Mouse (Mus musculus): ENCODE results near the gene Lpp. TPM values are rescaled to one million over a fixed set of nuclear protein-coding genes. Genes with fewer than 3 reads are reported as not detected.

Lpp gene
- total and polyA plus RNA-seq, 3 experiments, result 0.16 TPM; not detected in 2

DNA sequence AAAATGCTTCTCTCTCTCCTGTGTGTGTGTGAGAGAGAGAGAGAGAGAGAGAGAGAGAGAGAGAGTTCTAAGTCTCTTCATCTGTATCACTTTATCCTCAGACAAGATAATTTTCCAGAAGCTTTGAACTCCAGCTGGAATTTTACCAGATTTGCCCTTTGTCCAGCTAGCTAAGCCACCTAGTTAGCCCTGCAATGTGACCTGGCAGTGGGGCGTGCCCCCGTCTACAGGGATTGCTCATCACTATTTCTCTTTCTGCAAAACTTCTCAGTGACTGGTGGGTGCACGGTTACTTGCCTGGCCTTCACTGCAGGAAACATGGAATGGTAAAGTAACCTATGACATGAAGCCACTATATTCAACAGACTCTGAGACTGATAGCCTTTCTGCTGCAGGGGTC lies 174.8 kb downstream of the Lpp start:
- ATAC-seq (ENCODE audit: extremely low read depth, insufficient number of reproducible peaks, low FRiP score, poor library complexity, severe bottlenecking) (no peak), DNase-seq (ENCODE audit: low spot score) (no peak)
- no peaks in the 10 kb centered on the region for H3K27me3 ChIP-seq (ENCODE audit: insufficient read depth, low read length)
- no peaks in the 10 kb centered on the region for H3K36me3 ChIP-seq (replicated peaks)
- TF ChIP-seq TAL1 (conservative IDR thresholded peaks at IDR 0.05; ENCODE audit: low read depth, low read length) (no peak), POLR2AphosphoS5 (IDR thresholded peaks at IDR 0.05; ENCODE audit: insufficient replicate concordance, low read depth, low read length) (no peak), GATA1 (IDR thresholded peaks at IDR 0.05; ENCODE audit: borderline replicate concordance, low read length) (no peak), GATA2 (IDR thresholded peaks at IDR 0.05; ENCODE audit: borderline replicate concordance, low read depth, low read length) (no peak), CTCF (IDR thresholded peaks at IDR 0.05; ENCODE audit: low read depth, low read length) (no peak)
- H3K4me1 ChIP-seq (ENCODE audit: insufficient read depth, low read depth, low read length), result no peaks in the 10 kb centered on the region
- H3K4me3 ChIP-seq (ENCODE audit: low read depth, low read length), result no peak overlapping the region
- peaks cover 23% of the 10 kb centered on the region for H3K9me3 ChIP-seq (replicated peaks)

DNA sequence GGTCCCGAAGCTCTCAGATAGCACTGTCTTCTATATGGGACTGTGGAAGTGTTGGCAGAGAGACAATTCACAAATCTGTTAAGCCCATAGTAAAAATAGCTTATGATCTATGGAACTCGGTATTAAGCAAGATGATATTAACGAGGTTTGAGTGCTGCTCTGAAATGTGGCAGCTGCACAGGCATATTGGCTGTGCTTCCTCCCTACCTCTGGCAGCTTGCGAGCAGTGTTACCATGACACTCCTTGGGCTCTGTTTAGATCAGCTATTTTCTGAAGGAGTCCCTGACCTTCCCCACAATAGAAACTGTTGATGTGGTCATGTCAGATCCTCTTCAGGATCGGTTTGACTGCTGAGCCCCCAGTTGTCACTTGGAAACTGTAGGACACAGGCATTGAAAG lies 176.4 kb downstream of the Lpp start:
- no peak for TF ChIP-seq TAL1 (conservative IDR thresholded peaks at IDR 0.05; ENCODE audit: low read depth, low read length)
- TF ChIP-seq CTCF (IDR thresholded peaks at IDR 0.05; ENCODE audit: low read depth, low read length), result no peak
- TF ChIP-seq GATA1 (IDR thresholded peaks at IDR 0.05; ENCODE audit: borderline replicate concordance, low read length), result no peak
- no peaks in the 10 kb centered on the region for H3K27me3 ChIP-seq (ENCODE audit: insufficient read depth, low read length)
- DNase-seq (ENCODE audit: low spot score), result no peak
- no peaks in the 10 kb centered on the region for H3K4me1 ChIP-seq (ENCODE audit: insufficient read depth, low read depth, low read length)
- peaks cover 18% of the 10 kb centered on the region for H3K9me3 ChIP-seq (replicated peaks)
- no peak for ATAC-seq (ENCODE audit: extremely low read depth, insufficient number of reproducible peaks, low FRiP score, poor library complexity, severe bottlenecking)
- H3K4me3 ChIP-seq (ENCODE audit: low read depth, low read length), result no peak overlapping the region
- H3K36me3 ChIP-seq (replicated peaks), result no peaks in the 10 kb centered on the region

DNA sequence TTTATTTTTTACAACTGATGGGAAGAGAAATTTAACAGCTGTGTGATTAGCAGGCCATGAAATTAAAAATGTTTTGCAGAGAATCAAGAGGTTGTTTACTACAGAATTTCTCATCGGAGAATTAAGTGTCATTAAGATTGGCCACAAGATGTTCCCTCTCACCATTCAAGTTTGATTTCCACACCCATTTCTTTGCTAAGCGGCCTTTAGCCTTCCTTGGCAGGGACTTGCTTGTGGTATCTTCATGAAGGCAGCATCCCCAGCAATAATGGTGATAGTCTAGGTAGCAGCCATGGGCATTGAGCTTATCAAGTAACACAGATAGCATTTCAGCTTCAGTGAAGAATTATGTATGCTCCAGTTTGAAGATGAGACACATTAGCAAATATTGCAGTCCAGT lies 183.7 kb downstream of the Lpp start:
- DNase-seq (ENCODE audit: low spot score) (no peak), ATAC-seq (ENCODE audit: extremely low read depth, insufficient number of reproducible peaks, low FRiP score, poor library complexity, severe bottlenecking) (no peak)
- Histone ChIP-seq H3K27me3 (ENCODE audit: insufficient read depth, low read length) (no peaks in the 10 kb centered on the region), H3K4me1 (ENCODE audit: insufficient read depth, low read depth, low read length) (no peaks in the 10 kb centered on the region), H3K36me3 (replicated peaks) (no peaks in the 10 kb centered on the region), H3K9me3 (replicated peaks) (0 out of 2 replicates have a peak, but pooled peaks cover 2% of the 10 kb centered on the region), H3K4me3 (ENCODE audit: low read depth, low read length) (no peak overlapping the region)
- TF ChIP-seq GATA1 (IDR thresholded peaks at IDR 0.05; ENCODE audit: borderline replicate concordance, low read length) (no peak), GATA2 (IDR thresholded peaks at IDR 0.05; ENCODE audit: borderline replicate concordance, low read depth, low read length) (no peak), CTCF (IDR thresholded peaks at IDR 0.05; ENCODE audit: low read depth, low read length) (no peak), TAL1 (conservative IDR thresholded peaks at IDR 0.05; ENCODE audit: low read depth, low read length) (no peak), POLR2AphosphoS5 (IDR thresholded peaks at IDR 0.05; ENCODE audit: insufficient replicate concordance, low read depth, low read length) (no peak)

DNA sequence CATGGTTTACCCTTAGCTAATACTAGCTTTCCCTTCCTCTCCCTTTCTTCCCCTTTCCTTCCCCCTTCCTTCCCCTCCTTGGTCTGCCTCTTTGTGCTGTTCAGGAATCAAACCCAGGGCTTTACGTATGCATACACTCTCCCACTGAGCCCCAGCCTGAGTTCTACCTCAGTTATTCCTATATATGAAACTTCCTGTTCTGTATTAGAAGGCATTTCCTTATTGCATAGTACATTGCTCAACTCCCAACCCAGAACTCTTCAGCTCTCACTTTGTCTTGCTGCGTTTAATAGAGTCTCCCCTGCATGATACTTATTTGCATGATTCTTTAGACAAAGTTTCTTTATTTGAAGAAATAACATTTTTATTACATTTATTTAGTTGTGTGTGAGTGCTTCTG lies 184.5 kb downstream of the Lpp start:
- no peaks in the 10 kb centered on the region for H3K4me1 ChIP-seq (ENCODE audit: insufficient read depth, low read depth, low read length)
- TF ChIP-seq TAL1 (conservative IDR thresholded peaks at IDR 0.05; ENCODE audit: low read depth, low read length) (no peak), GATA2 (IDR thresholded peaks at IDR 0.05; ENCODE audit: borderline replicate concordance, low read depth, low read length) (no peak), CTCF (IDR thresholded peaks at IDR 0.05; ENCODE audit: low read depth, low read length) (no peak), GATA1 (IDR thresholded peaks at IDR 0.05; ENCODE audit: borderline replicate concordance, low read length) (no peak), POLR2AphosphoS5 (IDR thresholded peaks at IDR 0.05; ENCODE audit: insufficient replicate concordance, low read depth, low read length) (no peak)
- H3K9me3 ChIP-seq (replicated peaks), result 0 out of 2 replicates have a peak, but pooled peaks cover 2% of the 10 kb centered on the region
- ATAC-seq (ENCODE audit: extremely low read depth, insufficient number of reproducible peaks, low FRiP score, poor library complexity, severe bottlenecking), result no peak
- H3K36me3 ChIP-seq (replicated peaks), result no peaks in the 10 kb centered on the region
- no peak for DNase-seq (ENCODE audit: low spot score)
- H3K27me3 ChIP-seq (ENCODE audit: insufficient read depth, low read length), result no peaks in the 10 kb centered on the region
- no peak overlapping the region for H3K4me3 ChIP-seq (ENCODE audit: low read depth, low read length)

DNA sequence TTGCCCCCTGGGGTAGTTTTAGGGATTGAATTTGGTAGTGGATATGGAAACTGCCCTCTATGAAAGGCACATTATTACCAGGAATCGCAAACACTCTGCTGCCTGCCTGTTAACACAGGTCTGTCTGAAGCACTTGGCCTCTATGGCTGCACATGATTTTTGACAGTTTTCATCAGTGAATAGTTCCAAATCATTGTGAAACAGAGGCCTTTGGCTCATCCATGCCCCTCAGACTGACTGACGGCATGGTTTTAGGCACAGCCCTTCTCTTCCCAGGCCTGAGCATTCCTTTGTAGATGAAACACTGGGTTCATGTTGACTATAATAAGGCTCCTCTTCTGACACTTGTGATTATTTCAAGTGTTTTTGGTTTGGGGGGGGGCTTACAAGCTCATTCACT lies 189.5 kb downstream of the Lpp start:
- DNase-seq (ENCODE audit: low spot score) (no peak), ATAC-seq (ENCODE audit: extremely low read depth, insufficient number of reproducible peaks, low FRiP score, poor library complexity, severe bottlenecking) (no peak)
- Histone ChIP-seq H3K4me3 (ENCODE audit: low read depth, low read length) (no peak overlapping the region), H3K9me3 (replicated peaks) (peaks cover 5% of the 10 kb centered on the region), H3K4me1 (ENCODE audit: insufficient read depth, low read depth, low read length) (no peaks in the 10 kb centered on the region), H3K36me3 (replicated peaks) (no peaks in the 10 kb centered on the region), H3K27me3 (ENCODE audit: insufficient read depth, low read length) (no peaks in the 10 kb centered on the region)
- TF ChIP-seq TAL1 (conservative IDR thresholded peaks at IDR 0.05; ENCODE audit: low read depth, low read length), result no peak
- TF ChIP-seq GATA1 (IDR thresholded peaks at IDR 0.05; ENCODE audit: borderline replicate concordance, low read length), result no peak
- TF ChIP-seq GATA2 (IDR thresholded peaks at IDR 0.05; ENCODE audit: borderline replicate concordance, low read depth, low read length), result no peak
- no peak for TF ChIP-seq CTCF (IDR thresholded peaks at IDR 0.05; ENCODE audit: low read depth, low read length)
- TF ChIP-seq POLR2AphosphoS5 (IDR thresholded peaks at IDR 0.05; ENCODE audit: insufficient replicate concordance, low read depth, low read length), result no peak

DNA sequence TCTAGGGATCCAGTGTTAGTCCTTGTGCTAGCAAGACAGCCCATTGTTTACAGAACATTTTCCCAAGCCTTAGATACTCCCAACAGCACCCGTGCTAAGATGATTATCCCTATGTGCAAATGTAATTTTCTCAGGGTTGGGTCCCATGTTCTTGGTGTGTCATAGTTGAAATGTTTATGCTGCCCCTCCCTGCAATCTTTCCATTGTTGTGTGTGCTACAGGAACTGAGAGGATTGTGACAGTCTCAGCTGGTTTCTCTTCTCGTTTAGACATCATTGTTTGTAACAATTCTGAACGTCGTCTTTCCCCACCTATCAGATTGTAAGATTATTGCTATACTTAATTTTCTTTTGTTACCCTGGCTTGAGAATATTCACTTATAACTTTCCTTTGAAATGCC lies 200.2 kb downstream of the Lpp start:
- H3K4me3 ChIP-seq (ENCODE audit: low read depth, low read length), result no peak overlapping the region
- TF ChIP-seq TAL1 (conservative IDR thresholded peaks at IDR 0.05; ENCODE audit: low read depth, low read length) (no peak), GATA2 (IDR thresholded peaks at IDR 0.05; ENCODE audit: borderline replicate concordance, low read depth, low read length) (no peak), GATA1 (IDR thresholded peaks at IDR 0.05; ENCODE audit: borderline replicate concordance, low read length) (no peak), CTCF (IDR thresholded peaks at IDR 0.05; ENCODE audit: low read depth, low read length) (no peak), POLR2AphosphoS5 (IDR thresholded peaks at IDR 0.05; ENCODE audit: insufficient replicate concordance, low read depth, low read length) (no peak)
- peaks cover 2% of the 10 kb centered on the region; the same call in 1 of the 2 replicates for H3K9me3 ChIP-seq (replicated peaks)
- no peaks in the 10 kb centered on the region for H3K36me3 ChIP-seq (replicated peaks)
- no peaks in the 10 kb centered on the region for H3K27me3 ChIP-seq (ENCODE audit: insufficient read depth, low read length)
- DNase-seq (ENCODE audit: low spot score) (no peak), ATAC-seq (ENCODE audit: extremely low read depth, insufficient number of reproducible peaks, low FRiP score, poor library complexity, severe bottlenecking) (no peak)
- H3K4me1 ChIP-seq (ENCODE audit: insufficient read depth, low read depth, low read length), result no peaks in the 10 kb centered on the region
